Mouse (Mus musculus) C2C12 (cell line): ENCODE data around the gene Cyp4f40.

Experiments used
- CEBPB ChIP-seq: IDR thresholded peaks from one replicate; pipeline ENCODE4 v1.6.1; 2011; ENCODE audit warnings: low read depth, mild to moderate bottlenecking, control low read depth, moderate library complexity
- CTCF ChIP-seq: IDR thresholded peaks from one replicate; pipeline ENCODE4 v1.5.1; 2011; ENCODE audit not compliant: control insufficient read depth, insufficient read depth, insufficient read length

DNA sequence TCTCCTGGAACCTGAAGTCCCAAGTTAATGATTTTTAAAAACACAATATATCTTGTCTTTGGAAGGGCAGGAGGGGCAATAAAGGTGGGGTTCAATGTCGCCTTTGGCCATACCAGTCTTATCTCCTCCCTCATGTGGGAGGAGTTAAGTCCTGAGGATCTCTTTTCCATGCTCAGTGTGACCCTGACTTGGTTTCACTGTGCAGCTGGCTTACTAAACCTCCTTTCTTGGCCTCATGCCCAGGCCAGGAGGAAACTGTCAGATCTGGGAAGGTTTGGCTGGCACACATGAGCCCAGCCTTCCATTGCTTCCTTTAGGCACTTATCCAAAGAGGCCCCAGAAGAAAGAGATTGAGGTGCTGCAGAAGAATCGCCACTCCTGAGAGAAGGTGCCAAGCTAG lies at the start of gene Cyp4f40:
- TF ChIP-seq CTCF = no peak
- no peak for TF ChIP-seq CEBPB
